Mouse (Mus musculus) heart, embryonic 15.5 days (tissue): Measurements from ENCODE around the gene Dusp16. TPM values are rescaled to one million over a fixed set of nuclear protein-coding genes. Genes with fewer than 3 reads are reported as not detected.
"Not testable (repeated sequence)": the region's sequence is repeated elsewhere in the genome, so short reads cannot be mapped to it uniquely, and the experiment has no call there.

Source experiments
- ATAC-seq: fragments of 200-750 bp; cut with Nextera tagmentation; replicated peaks from 2 replicates; pipeline ENCODE4 v1.8.0; 2017; ENCODE audit warnings: low read depth, moderate TSS enrichment; ENCODE audit not compliant: insufficient number of reproducible peaks, insufficient read depth, low FRiP score
- H3K27ac ChIP-seq: fragments of 300-500 bp; sonication (generic); 2 replicates; pipeline ENCODE4 v1.5.1; 2015; ENCODE audit warnings: mild to moderate bottlenecking, inconsistent platforms
- H3K27me3 ChIP-seq: fragments of 300-500 bp; sonication (generic); 2 replicates; pipeline ENCODE4 v1.6.1; 2015; ENCODE audit warnings: inconsistent platforms
- H3K36me3 ChIP-seq: fragments of 300-500 bp; sonication (generic); 2 replicates; pipeline ENCODE4 v1.6.1; 2015; ENCODE audit warnings: mild to moderate bottlenecking, inconsistent platforms
- H3K4me1 ChIP-seq: fragments of 300-500 bp; sonication (generic); replicated peaks from 2 replicates; pipeline ENCODE4 v1.6.1; 2015; ENCODE audit warnings: inconsistent platforms
- H3K4me2 ChIP-seq: fragments of 300-500 bp; sonication (generic); 2 replicates; pipeline ENCODE4 v1.6.1; 2015; ENCODE audit warnings: inconsistent platforms, mild to moderate bottlenecking, moderate library complexity
- H3K4me3 ChIP-seq: fragments of 300-500 bp; sonication (generic); 2 replicates; pipeline ENCODE4 v1.5.1; 2015; ENCODE audit warnings: mild to moderate bottlenecking, inconsistent platforms
- H3K9ac ChIP-seq: fragments of 300-500 bp; sonication (generic); 2 replicates; pipeline ENCODE4 v1.6.1; 2015; ENCODE audit warnings: mild to moderate bottlenecking, inconsistent platforms
- H3K9me3 ChIP-seq: fragments of 300-500 bp; sonication (generic); replicated peaks from 2 replicates; pipeline ENCODE4 v1.6.1; 2016; ENCODE audit warnings: inconsistent platforms
- WGBS: fragments of 180-500 bp; shearing (Covaris S2); methylation state at CpG from one replicate; pipeline ENCODE4 v1.1.7; 2015; ENCODE audit warnings: mixed read lengths; 5-methylcytosine and 5-hydroxymethylcytosine counted together
- polyA plus RNA-seq: library from polyadenylated mRNA; unstranded; fragments of >200 nt; fragmentation: Nextera tagmentation; extraction: Ambion mirVana; gene quantifications from 2 replicates; pipeline ENCODE4 v1.2.1, GENCODE M21; 2015

Gene Dusp16
- polyA plus RNA-seq, 1 experiment from 2014 or later, result 15.8 TPM

GRCm38 (mm10) chr6:134695625-134696024 is 96.8 kb downstream of the Dusp16 start:
- H3K27me3 ChIP-seq, result no peaks in the 10 kb centered on the region
- no peak for ATAC-seq
- H3K4me1 ChIP-seq, result 0 out of 2 replicates have a peak, but pooled peaks cover 3% of the 10 kb centered on the region
- H3K4me3 ChIP-seq, result no peak overlapping the region
- H3K27ac ChIP-seq, result 0 out of 2 replicates have a peak overlapping the region, but pooled peaks have one; percentile 11
- 73% methylated on average over 3 of the region's 3 CpGs for WGBS
- H3K9ac ChIP-seq, result no peak overlapping the region
- H3K4me2 ChIP-seq, result no peak overlapping the region
- no peaks in the 10 kb centered on the region for H3K9me3 ChIP-seq
- no peaks in the 10 kb centered on the region for H3K36me3 ChIP-seq

GRCm38 (mm10) chr6:134694988-134695387 is 97.4 kb downstream of the Dusp16 start:
- Histone ChIP-seq H3K9ac (no peak overlapping the region), H3K4me3 (no peak overlapping the region), H3K9me3 (no peaks in the 10 kb centered on the region), H3K27ac (no peak overlapping the region), H3K4me1 (no peaks in the 10 kb centered on the region), H3K27me3 (no peaks in the 10 kb centered on the region), H3K4me2 (no peak overlapping the region), H3K36me3 (no peaks in the 10 kb centered on the region)
- 87% methylated on average over 3 of the region's 3 CpGs for WGBS
- no peak for ATAC-seq

DNA sequence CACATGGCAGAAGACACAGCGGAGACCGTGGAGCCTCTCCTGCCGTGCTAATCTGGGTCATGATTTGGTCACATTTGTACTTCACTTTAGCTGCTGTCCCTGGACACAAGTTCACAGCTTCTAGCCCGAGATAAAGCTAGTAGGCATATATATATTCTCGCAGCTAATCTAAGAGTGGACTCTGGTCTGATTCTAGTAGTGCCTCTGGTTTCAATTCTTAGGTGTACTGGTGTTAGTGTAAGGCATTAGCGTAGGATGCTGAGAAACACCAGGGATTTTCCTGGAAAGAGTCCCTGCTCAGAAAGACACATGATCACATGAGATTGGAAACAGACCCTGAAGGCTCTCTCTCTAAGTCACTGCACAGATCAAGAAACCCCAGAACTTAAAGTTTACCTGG is 97.9 kb downstream of the Dusp16 start:
- Histone ChIP-seq H3K4me1 (no peaks in the 10 kb centered on the region), H3K27ac (no peak overlapping the region), H3K27me3 (no peaks in the 10 kb centered on the region), H3K4me2 (no peak overlapping the region), H3K36me3 (no peaks in the 10 kb centered on the region), H3K9me3 (no peaks in the 10 kb centered on the region), H3K9ac (no peak overlapping the region), H3K4me3 (no peak overlapping the region)
- WGBS, result 68% methylated on average over 6 of the region's 6 CpGs
- ATAC-seq, result no peak

GRCm38 (mm10) chr6:134685515-134685914 is 106.9 kb downstream of the Dusp16 start:
- no peak overlapping the region for H3K4me3 ChIP-seq
- H3K4me2 ChIP-seq, result no peak overlapping the region
- no peaks in the 10 kb centered on the region; the same call in 1 of the 2 replicates for H3K4me1 ChIP-seq
- H3K9me3 ChIP-seq, result no peaks in the 10 kb centered on the region
- 87% methylated on average over 6 of the region's 6 CpGs for WGBS
- no peak for ATAC-seq
- no peaks in the 10 kb centered on the region for H3K27me3 ChIP-seq
- H3K9ac ChIP-seq, result no peak overlapping the region
- H3K36me3 ChIP-seq, result no peaks in the 10 kb centered on the region
- H3K27ac ChIP-seq, result no peak overlapping the region

DNA sequence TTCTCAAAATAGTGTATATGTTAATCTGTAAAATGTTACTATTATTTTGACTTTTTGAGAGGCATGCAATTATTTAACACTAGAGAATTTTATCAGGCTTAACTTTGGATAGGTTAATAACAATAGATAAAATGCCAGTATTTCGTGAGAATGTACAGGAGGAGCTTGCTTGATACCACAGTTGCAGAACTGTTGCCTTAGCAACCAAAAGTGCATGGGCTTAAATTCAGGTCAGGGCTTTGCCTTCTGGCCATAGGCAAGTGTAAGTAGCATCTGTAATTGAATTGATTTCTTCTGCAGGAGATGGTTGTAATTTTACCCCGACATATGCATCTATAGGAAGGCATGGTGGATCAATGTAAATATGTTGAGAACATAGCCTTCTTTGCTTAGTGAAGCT is 107.4 kb downstream of the Dusp16 start:
- H3K4me2 ChIP-seq, result no peak overlapping the region
- H3K9ac ChIP-seq, result no peak overlapping the region
- no peaks in the 10 kb centered on the region for H3K36me3 ChIP-seq
- no peaks in the 10 kb centered on the region for H3K27me3 ChIP-seq
- H3K27ac ChIP-seq, result no peak overlapping the region
- 61% methylated on average over 2 of the region's 2 CpGs for WGBS
- no peaks in the 10 kb centered on the region; the same call in 1 of the 2 replicates for H3K4me1 ChIP-seq
- no peak for ATAC-seq
- H3K4me3 ChIP-seq, result no peak overlapping the region
- H3K9me3 ChIP-seq, result no peaks in the 10 kb centered on the region

- Histone ChIP-seq H3K4me3 (no peak overlapping the region), H3K4me1 (no peaks in the 10 kb centered on the region; the same call in 1 of the 2 replicates), H3K27ac (no peak overlapping the region), H3K9me3 (no peaks in the 10 kb centered on the region), H3K36me3 (no peaks in the 10 kb centered on the region), H3K27me3 (no peaks in the 10 kb centered on the region), H3K9ac (no peak overlapping the region), H3K4me2 (no peak overlapping the region)
- ATAC-seq, result no peak
- 65% methylated on average over 6 of the region's 6 CpGs for WGBS
These were observed 108.0 kb downstream of the Dusp16 start for GRCm38 (mm10) chr6:134684354-134684915.

DNA sequence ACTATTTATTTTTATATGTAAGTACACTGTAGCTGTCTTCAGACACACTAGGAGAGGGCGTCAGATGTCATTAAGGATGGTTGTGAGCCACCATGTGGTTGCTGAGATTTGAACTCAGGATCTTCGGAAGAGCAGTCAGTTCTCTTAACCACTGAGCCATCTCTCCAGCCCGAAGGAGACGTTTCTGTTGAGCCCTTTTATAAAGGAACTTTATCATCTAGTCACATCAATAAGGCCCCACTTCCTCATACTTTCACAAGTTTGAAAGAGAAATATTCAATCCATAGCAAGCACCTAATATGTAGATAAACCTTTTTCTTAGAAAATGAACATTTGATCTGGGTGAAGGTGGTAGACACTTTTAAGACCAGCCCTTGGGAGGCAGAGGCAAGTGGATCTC is 113.1 kb downstream of the Dusp16 start:
- not testable (repeated sequence) for H3K4me3 ChIP-seq, H3K4me1 ChIP-seq, H3K4me2 ChIP-seq, H3K36me3 ChIP-seq, H3K27me3 ChIP-seq, ATAC-seq, H3K9me3 ChIP-seq, H3K9ac ChIP-seq, H3K27ac ChIP-seq
- WGBS, result 83% methylated on average over 4 of the region's 4 CpGs

DNA sequence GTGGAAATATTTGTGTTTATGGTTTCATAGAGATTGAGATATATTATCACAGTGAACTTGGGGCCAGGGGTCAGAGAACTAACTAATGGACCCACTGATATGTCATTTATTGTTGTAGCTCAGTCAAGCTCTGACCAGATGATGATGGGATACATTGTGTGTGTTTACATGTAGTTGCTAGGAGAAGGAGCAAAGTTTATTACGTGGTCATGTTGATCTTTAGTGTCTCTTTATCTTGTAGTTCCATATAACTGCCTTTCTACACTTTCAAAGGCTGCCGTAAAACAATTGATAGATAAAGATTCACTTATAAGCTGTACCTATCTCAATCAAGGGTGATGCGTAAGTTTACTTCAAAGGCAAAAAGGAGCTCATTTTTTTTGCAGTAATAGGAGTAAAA is 114.4 kb downstream of the Dusp16 start:
- H3K9ac ChIP-seq, result no peak overlapping the region
- H3K27me3 ChIP-seq, result no peaks in the 10 kb centered on the region
- WGBS, result 71% methylated on average over 3 of the region's 3 CpGs
- H3K4me1 ChIP-seq, result no peaks in the 10 kb centered on the region
- H3K9me3 ChIP-seq, result no peaks in the 10 kb centered on the region
- no peak overlapping the region for H3K4me2 ChIP-seq
- ATAC-seq, result no peak
- no peak overlapping the region for H3K27ac ChIP-seq
- no peaks in the 10 kb centered on the region for H3K36me3 ChIP-seq
- no peak overlapping the region for H3K4me3 ChIP-seq

DNA sequence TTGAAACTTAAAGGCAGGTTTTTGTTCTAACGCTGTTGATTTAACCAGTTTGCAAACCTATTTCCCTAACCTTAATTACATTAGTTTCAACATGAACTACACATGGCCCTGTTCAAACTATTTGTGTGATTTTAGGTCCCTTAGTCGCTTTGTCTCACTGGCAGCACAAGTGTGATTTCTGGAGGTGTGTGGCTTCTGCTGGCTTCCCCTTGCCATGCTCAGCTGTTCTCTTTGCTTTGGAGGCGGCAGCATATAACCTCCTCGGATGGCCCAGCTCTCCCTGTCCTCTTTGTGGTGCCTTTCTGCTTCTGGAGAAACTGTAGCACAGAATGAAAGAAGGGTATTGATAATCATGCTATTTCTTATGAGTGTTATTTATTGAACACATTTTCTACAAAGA is 114.9 kb downstream of the Dusp16 start:
- Histone ChIP-seq H3K4me2 (no peak overlapping the region), H3K9ac (no peak overlapping the region), H3K9me3 (no peaks in the 10 kb centered on the region), H3K27ac (no peak overlapping the region), H3K27me3 (no peaks in the 10 kb centered on the region), H3K4me1 (peaks cover 3% of the 10 kb centered on the region), H3K4me3 (no peak overlapping the region), H3K36me3 (no peaks in the 10 kb centered on the region)
- WGBS, result 75% methylated on average over 4 of the region's 4 CpGs
- no peak for ATAC-seq

DNA sequence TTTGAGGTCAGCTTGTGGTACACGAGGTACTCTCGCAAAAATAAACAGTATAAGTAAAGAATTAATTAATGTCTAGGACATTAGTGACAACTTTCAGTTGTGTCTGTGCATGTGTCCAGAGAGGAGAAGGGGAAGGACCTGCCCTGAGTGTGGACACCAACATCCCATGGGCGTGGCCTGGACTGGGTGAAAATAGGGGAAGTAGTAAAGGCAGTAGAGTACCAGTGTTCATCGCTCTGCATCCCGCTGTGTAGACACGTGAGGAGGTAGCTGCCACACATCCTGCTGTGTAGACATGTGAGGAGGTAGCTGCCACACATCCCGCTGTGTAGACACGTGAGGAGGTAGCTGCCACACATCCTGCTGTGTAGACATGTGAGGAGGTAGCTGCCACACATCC is 118.7 kb downstream of the Dusp16 start:
- not testable (repeated sequence) for ATAC-seq, H3K27ac ChIP-seq, H3K4me2 ChIP-seq, H3K36me3 ChIP-seq, H3K27me3 ChIP-seq, H3K4me3 ChIP-seq, H3K9me3 ChIP-seq, H3K9ac ChIP-seq
- H3K4me1 ChIP-seq, result peaks cover 27% of the 10 kb centered on the region
- 78% methylated on average over 8 of the region's 8 CpGs for WGBS

- Histone ChIP-seq H3K36me3 (no peaks in the 10 kb centered on the region), H3K4me3 (no peak overlapping the region), H3K9ac (no peak overlapping the region), H3K9me3 (no peaks in the 10 kb centered on the region), H3K27me3 (no peaks in the 10 kb centered on the region), H3K27ac (peak overlapping the region; percentile 86), H3K4me2 (peak overlapping the region; percentile 29), H3K4me1 (peaks cover 29% of the 10 kb centered on the region)
- WGBS, result 20% methylated on average over 4 of the region's 4 CpGs
- peak; percentile 83 for ATAC-seq
These were observed 121.5 kb downstream of the Dusp16 start for GRCm38 (mm10) chr6:134670881-134671411.

- H3K9me3 ChIP-seq, result no peaks in the 10 kb centered on the region
- no peak for ATAC-seq
- H3K36me3 ChIP-seq, result no peaks in the 10 kb centered on the region
- no peak overlapping the region for H3K4me2 ChIP-seq
- H3K4me1 ChIP-seq, result peaks cover 29% of the 10 kb centered on the region
- H3K27ac ChIP-seq, result no peak overlapping the region
- no peak overlapping the region for H3K9ac ChIP-seq
- 68% methylated on average over 6 of the region's 6 CpGs for WGBS
- H3K4me3 ChIP-seq, result no peak overlapping the region
- H3K27me3 ChIP-seq, result no peaks in the 10 kb centered on the region
These were observed 123.1 kb downstream of the Dusp16 start for GRCm38 (mm10) chr6:134669179-134669865.
